Mouse (Mus musculus): Measurements from ENCODE around the gene Pik3c2g. TPM values are rescaled to one million over a fixed set of nuclear protein-coding genes. Genes with fewer than 3 reads are reported as not detected.

Gene Pik3c2g
- total and polyA plus RNA-seq, 3 experiments = not detected

- Histone ChIP-seq H3K9me3 (replicated peaks; ENCODE audit: insufficient read depth, low read length) (no peaks in the 10 kb centered on the region), H3K27me3 (ENCODE audit: control insufficient read depth in 1 of 2, insufficient read depth in 2 of 2, low read length in 2 of 2) (no peaks in the 10 kb centered on the region), H3K9ac (ENCODE audit: control insufficient read depth, low read depth, low read length, poor library complexity, severe bottlenecking) (no peak overlapping the region), H3K79me2 (ENCODE audit: control insufficient read depth, insufficient read depth, low read length, poor library complexity) (no peaks in the 10 kb centered on the region), H3K4me3 (ENCODE audit: control insufficient read depth in 1 of 2, insufficient read depth in 1 of 2, low read depth in 2 of 2, low read length in 2 of 2) (no peak overlapping the region), H3K4me1 (ENCODE audit: control insufficient read depth in 1 of 2, insufficient read depth in 2 of 2, low read length in 2 of 2) (no peaks in the 10 kb centered on the region), H3K27ac (ENCODE audit: control insufficient read depth, low read depth, low read length) (no peak overlapping the region), H3K36me3 (ENCODE audit: control insufficient read depth in 1 of 2, insufficient read depth in 2 of 2, low read length in 2 of 2) (no peaks in the 10 kb centered on the region)
- TF ChIP-seq ZMIZ1 (IDR thresholded peaks at IDR 0.05; ENCODE audit: low read depth, low read length) = no peak
- TF ChIP-seq MAZ (IDR thresholded peaks at IDR 0.05; ENCODE audit: low read depth, low read length) = no peak
- no peak for TF ChIP-seq E2F4 (IDR thresholded peaks at IDR 0.05; ENCODE audit: borderline replicate concordance, low read depth, low read length)
- no peak for TF ChIP-seq CTCF (IDR thresholded peaks at IDR 0.05 in 2 of 3, conservative IDR thresholded peaks at IDR 0.05 in 1 of 3; ENCODE audit: control insufficient read depth in 1 of 3, insufficient read depth in 1 of 3, low read depth in 2 of 3, low read length in 3 of 3, poor library complexity in 1 of 3, severe bottlenecking in 1 of 3)
- no peak for TF ChIP-seq MYC (IDR thresholded peaks at IDR 0.05; ENCODE audit: low read depth, low read length)
- no peak for DNase-seq (ENCODE audit: low read depth, low spot score)
Observed at GRCm38 (mm10) chr6:139799541-139800226, 212.7 kb downstream of the Pik3c2g start.

GRCm38 (mm10) chr6:139821916-139822315 lies 234.9 kb downstream of the Pik3c2g start:
- Histone ChIP-seq H3K27me3 (ENCODE audit: control insufficient read depth in 1 of 2, insufficient read depth in 2 of 2, low read length in 2 of 2) (no peaks in the 10 kb centered on the region), H3K27ac (ENCODE audit: control insufficient read depth, low read depth, low read length) (no peak overlapping the region), H3K4me3 (ENCODE audit: control insufficient read depth in 1 of 2, insufficient read depth in 1 of 2, low read depth in 2 of 2, low read length in 2 of 2) (no peak overlapping the region), H3K9me3 (replicated peaks; ENCODE audit: insufficient read depth, low read length) (no peaks in the 10 kb centered on the region), H3K36me3 (ENCODE audit: control insufficient read depth in 1 of 2, insufficient read depth in 2 of 2, low read length in 2 of 2) (no peaks in the 10 kb centered on the region), H3K79me2 (ENCODE audit: control insufficient read depth, insufficient read depth, low read length, poor library complexity) (no peaks in the 10 kb centered on the region), H3K9ac (ENCODE audit: control insufficient read depth, low read depth, low read length, poor library complexity, severe bottlenecking) (no peak overlapping the region), H3K4me1 (ENCODE audit: control insufficient read depth in 1 of 2, insufficient read depth in 2 of 2, low read length in 2 of 2) (no peaks in the 10 kb centered on the region)
- DNase-seq (ENCODE audit: low read depth, low spot score) = no peak
- TF ChIP-seq ZNF384 (IDR thresholded peaks at IDR 0.05; ENCODE audit: low read depth, low read length) (no peak), MAX (IDR thresholded peaks at IDR 0.05; ENCODE audit: low read length) (no peak), NELFE (IDR thresholded peaks at IDR 0.05; ENCODE audit: low read depth, low read length) (no peak), ETS1 (IDR thresholded peaks at IDR 0.05; ENCODE audit: low read depth, low read length) (no peak), ELF1 (IDR thresholded peaks at IDR 0.05; ENCODE audit: low read depth, low read length) (no peak), GATA1 (IDR thresholded peaks at IDR 0.05; ENCODE audit: low read depth, low read length) (no peak)

- H3K79me2 ChIP-seq (ENCODE audit: control insufficient read depth, insufficient read depth, low read length, poor library complexity) = no peaks in the 10 kb centered on the region
- no peak overlapping the region for H3K27ac ChIP-seq (ENCODE audit: control insufficient read depth, low read depth, low read length)
- H3K27me3 ChIP-seq (ENCODE audit: control insufficient read depth in 1 of 2, insufficient read depth in 2 of 2, low read length in 2 of 2) = no peaks in the 10 kb centered on the region
- no peaks in the 10 kb centered on the region for H3K9me3 ChIP-seq (replicated peaks; ENCODE audit: insufficient read depth, low read length)
- no peaks in the 10 kb centered on the region for H3K36me3 ChIP-seq (ENCODE audit: control insufficient read depth in 1 of 2, insufficient read depth in 2 of 2, low read length in 2 of 2)
- no peaks in the 10 kb centered on the region for H3K4me1 ChIP-seq (ENCODE audit: control insufficient read depth in 1 of 2, insufficient read depth in 2 of 2, low read length in 2 of 2)
- no peak overlapping the region for H3K4me3 ChIP-seq (ENCODE audit: control insufficient read depth in 1 of 2, insufficient read depth in 1 of 2, low read depth in 2 of 2, low read length in 2 of 2)
- no peak for TF ChIP-seq TCF12 (IDR thresholded peaks at IDR 0.05; ENCODE audit: low read depth, low read length)
- TF ChIP-seq ETS1 (IDR thresholded peaks at IDR 0.05; ENCODE audit: low read depth, low read length) = no peak
- TF ChIP-seq GATA1 (IDR thresholded peaks at IDR 0.05; ENCODE audit: low read depth, low read length) = no peak
- no peak for DNase-seq (ENCODE audit: low read depth, low spot score)
- H3K9ac ChIP-seq (ENCODE audit: control insufficient read depth, low read depth, low read length, poor library complexity, severe bottlenecking) = no peak overlapping the region
Observed at GRCm38 (mm10) chr6:139838239-139838638, 251.2 kb downstream of the Pik3c2g start.

All from MEL (cell line).